Mouse (Mus musculus): Measurements from ENCODE around the gene Ckap2l. TPM values are rescaled to one million over a fixed set of nuclear protein-coding genes. Genes with fewer than 3 reads are reported as not detected.

Ckap2l gene
- polyA plus RNA-seq, 1 experiment from 2014 or later = 65.9 TPM

DNA sequence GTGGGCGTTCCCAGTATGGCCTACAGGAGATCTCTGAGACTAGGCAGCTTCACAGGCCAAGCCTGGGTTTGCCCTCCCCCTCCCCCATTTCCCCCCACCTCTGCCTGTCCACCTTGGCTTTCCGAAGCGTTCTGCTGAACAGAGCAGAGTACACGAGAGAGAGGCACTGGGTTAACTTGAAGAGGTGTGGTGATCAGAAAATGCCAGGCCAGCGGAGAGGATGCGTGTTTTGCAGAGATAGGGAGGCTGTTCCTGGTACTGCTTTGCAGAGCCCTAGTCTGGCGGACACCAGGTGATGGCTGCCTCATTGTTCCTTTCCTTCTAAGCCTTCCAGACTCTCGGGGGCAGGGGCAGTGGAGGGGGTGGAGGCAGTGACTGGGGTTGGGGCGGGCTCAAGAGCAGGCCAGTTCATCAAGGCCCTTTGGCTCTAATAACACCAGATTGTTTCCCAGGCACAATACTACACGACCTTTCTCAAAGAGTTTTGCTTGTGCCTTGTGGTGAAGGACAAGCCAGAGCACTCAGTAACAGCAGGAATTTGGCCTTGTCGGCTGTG, 70.6 kb downstream of the Ckap2l start:
- H3K27me3 ChIP-seq (ENCODE audit: control insufficient read depth, insufficient read depth, low read length) = no peaks in the 10 kb centered on the region
- 72% methylated on average over 11 of the region's 11 CpGs for WGBS
- no peaks in the 10 kb centered on the region for H3K36me3 ChIP-seq (ENCODE audit: control insufficient read depth, insufficient read depth, low read length)
- DNase-seq (ENCODE audit: low spot score) (no peak), ATAC-seq (ENCODE audit: low FRiP score) (no peak)
- H3K4me2 ChIP-seq (replicated peaks; ENCODE audit: low read depth, low read length) = no peak overlapping the region
- no peaks in the 10 kb centered on the region for H3K9me3 ChIP-seq (ENCODE audit: control insufficient read depth, low read length)
- no peak overlapping the region for H3K27ac ChIP-seq (ENCODE audit: low read depth, low read length)
- H3K9ac ChIP-seq (ENCODE audit: low read depth, low read length) = no peak overlapping the region
- H3K4me3 ChIP-seq (ENCODE audit: low read depth, low read length) = no peak overlapping the region
- no peaks in the 10 kb centered on the region for H3K4me1 ChIP-seq (replicated peaks; ENCODE audit: control insufficient read depth, insufficient read depth, low read length)

DNA sequence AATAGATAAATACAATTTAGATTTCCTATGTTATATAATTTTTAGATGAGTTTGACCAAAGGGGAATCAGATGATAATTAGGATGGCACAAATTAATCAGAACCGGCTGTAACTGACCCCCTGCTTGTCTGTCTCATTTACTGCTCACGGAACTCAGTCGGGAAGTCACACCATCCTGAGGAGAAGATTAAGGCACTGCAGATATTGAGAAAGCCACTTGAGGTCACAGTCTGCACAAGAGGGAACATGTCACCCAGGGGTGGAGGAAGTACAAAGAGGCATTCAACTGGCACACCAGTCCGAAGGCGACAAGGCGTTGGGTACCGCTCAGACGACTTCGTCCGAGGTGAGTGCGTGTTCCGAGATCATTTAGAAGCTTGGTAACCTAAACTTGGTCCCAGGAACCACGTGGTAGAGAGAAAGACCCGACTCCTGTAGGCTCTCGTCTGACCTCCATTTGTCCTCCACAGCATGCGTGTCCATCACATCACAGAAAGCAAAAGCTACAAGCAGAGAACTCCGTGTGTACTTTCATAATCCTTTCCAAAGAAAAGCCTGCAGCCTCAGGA, 71.7 kb downstream of the Ckap2l start:
- Histone ChIP-seq H3K4me1 (replicated peaks; ENCODE audit: control insufficient read depth, insufficient read depth, low read length) (no peaks in the 10 kb centered on the region), H3K4me2 (replicated peaks; ENCODE audit: low read depth, low read length) (no peak overlapping the region), H3K4me3 (ENCODE audit: low read depth, low read length) (no peak overlapping the region), H3K9ac (ENCODE audit: low read depth, low read length) (no peak overlapping the region), H3K36me3 (ENCODE audit: control insufficient read depth, insufficient read depth, low read length) (no peaks in the 10 kb centered on the region), H3K27ac (ENCODE audit: low read depth, low read length) (no peak overlapping the region), H3K27me3 (ENCODE audit: control insufficient read depth, insufficient read depth, low read length) (no peaks in the 10 kb centered on the region), H3K9me3 (ENCODE audit: control insufficient read depth, low read length) (no peaks in the 10 kb centered on the region)
- DNase-seq (ENCODE audit: low spot score) (no peak), ATAC-seq (ENCODE audit: low FRiP score) (no peak)
- 86% methylated on average over 17 of the region's 17 CpGs for WGBS

DNA sequence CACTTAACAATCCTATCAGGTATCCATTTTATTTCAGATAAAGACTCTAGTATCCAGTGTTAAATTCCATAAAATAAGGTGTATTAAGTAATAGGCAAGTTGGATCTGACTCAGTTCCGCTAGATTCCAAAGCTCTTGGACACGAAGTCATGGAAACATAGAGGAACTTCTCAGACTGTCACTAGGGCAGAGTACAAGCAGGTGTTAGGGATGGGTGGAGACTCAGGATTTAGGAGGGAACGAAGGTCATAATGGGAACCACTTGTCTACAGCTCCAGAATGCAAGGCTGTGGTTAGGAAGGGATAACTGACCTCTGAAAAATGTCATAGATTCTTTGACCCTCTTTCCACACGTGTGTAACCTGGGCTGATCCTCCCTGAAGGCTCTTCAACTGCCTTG, 72.8 kb downstream of the Ckap2l start:
- no peak overlapping the region for H3K4me2 ChIP-seq (replicated peaks; ENCODE audit: low read depth, low read length)
- H3K4me3 ChIP-seq (ENCODE audit: low read depth, low read length) = no peak overlapping the region
- no peaks in the 10 kb centered on the region for H3K4me1 ChIP-seq (replicated peaks; ENCODE audit: control insufficient read depth, insufficient read depth, low read length)
- ATAC-seq (ENCODE audit: low FRiP score) (no peak), DNase-seq (ENCODE audit: low spot score) (no peak)
- WGBS = 88% methylated on average over 4 of the region's 4 CpGs
- no peaks in the 10 kb centered on the region for H3K27me3 ChIP-seq (ENCODE audit: control insufficient read depth, insufficient read depth, low read length)
- no peak overlapping the region for H3K27ac ChIP-seq (ENCODE audit: low read depth, low read length)
- H3K9me3 ChIP-seq (ENCODE audit: control insufficient read depth, low read length) = no peaks in the 10 kb centered on the region
- H3K9ac ChIP-seq (ENCODE audit: low read depth, low read length) = no peak overlapping the region
- H3K36me3 ChIP-seq (ENCODE audit: control insufficient read depth, insufficient read depth, low read length) = no peaks in the 10 kb centered on the region

DNA sequence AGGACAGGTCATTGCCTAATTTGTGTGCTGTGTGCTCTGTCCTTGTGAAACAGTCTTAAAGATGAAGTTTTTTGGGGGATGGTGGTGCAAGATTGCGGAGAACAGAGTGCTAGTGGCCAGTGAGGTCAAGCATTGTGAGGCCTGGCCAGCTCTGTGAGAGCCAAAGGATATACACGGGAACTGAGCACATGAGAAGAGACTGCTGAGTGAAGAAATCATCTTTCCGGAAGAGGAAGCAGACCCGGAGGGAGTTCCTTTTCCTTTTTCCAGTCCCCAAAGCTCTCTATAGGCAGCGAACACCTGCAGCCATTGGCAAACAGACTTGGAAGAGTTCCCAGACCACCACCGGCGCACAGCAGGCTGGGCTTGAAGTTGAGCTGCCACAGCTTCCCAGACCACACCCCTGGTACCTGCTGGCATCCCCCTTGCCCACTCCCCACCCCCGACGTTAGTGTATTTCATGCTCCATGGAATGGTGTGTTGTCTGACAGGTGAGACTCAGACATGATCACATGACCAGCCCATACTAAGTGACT, 75.8 kb downstream of the Ckap2l start:
- no peaks in the 10 kb centered on the region for H3K4me1 ChIP-seq (replicated peaks; ENCODE audit: control insufficient read depth, insufficient read depth, low read length)
- ATAC-seq (ENCODE audit: low FRiP score) = no peak
- H3K36me3 ChIP-seq (ENCODE audit: control insufficient read depth, insufficient read depth, low read length) = no peaks in the 10 kb centered on the region
- H3K27ac ChIP-seq (ENCODE audit: low read depth, low read length) = no peak overlapping the region
- H3K4me2 ChIP-seq (replicated peaks; ENCODE audit: low read depth, low read length) = no peak overlapping the region
- no peaks in the 10 kb centered on the region for H3K9me3 ChIP-seq (ENCODE audit: control insufficient read depth, low read length)
- no peak for DNase-seq (ENCODE audit: low spot score)
- no peak overlapping the region for H3K4me3 ChIP-seq (ENCODE audit: low read depth, low read length)
- no peak overlapping the region for H3K9ac ChIP-seq (ENCODE audit: low read depth, low read length)
- WGBS = 87% methylated on average over 9 of the region's 9 CpGs
- H3K27me3 ChIP-seq (ENCODE audit: control insufficient read depth, insufficient read depth, low read length) = no peaks in the 10 kb centered on the region

DNA sequence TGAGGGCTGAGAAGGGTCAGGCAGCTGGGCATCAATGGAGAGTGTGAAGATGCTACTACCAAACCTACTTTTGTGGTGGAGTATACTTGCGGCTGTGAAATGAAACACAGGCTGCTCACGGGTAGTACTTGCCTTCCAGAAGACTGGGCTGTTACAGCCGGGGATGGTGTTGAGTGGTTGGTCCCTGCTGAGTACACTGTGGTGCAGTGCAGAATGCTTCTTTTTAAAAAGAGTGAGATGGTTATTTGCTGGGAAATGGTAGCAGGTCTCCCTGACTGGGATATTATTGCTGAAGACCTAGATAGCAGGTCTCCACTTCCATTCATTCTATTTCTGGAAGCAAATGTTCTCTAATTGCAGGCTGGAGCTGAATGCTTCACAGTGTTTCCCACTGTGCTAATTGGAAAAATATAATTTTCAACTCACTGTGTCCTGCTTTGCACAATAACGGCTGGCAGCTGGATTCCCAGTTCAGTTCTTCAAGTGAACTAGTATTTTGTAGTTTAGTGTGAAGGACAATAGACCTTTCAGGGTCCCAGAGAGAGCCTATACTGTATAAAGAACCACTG, 78.4 kb downstream of the Ckap2l start:
- no peaks in the 10 kb centered on the region for H3K9me3 ChIP-seq (ENCODE audit: control insufficient read depth, low read length)
- no peak overlapping the region for H3K27ac ChIP-seq (ENCODE audit: low read depth, low read length)
- H3K4me3 ChIP-seq (ENCODE audit: low read depth, low read length) = no peak overlapping the region
- no peak for ATAC-seq (ENCODE audit: low FRiP score)
- WGBS = 77% methylated on average over 4 of the region's 4 CpGs
- H3K4me1 ChIP-seq (replicated peaks; ENCODE audit: control insufficient read depth, insufficient read depth, low read length) = no peaks in the 10 kb centered on the region
- H3K9ac ChIP-seq (ENCODE audit: low read depth, low read length) = no peak overlapping the region
- H3K36me3 ChIP-seq (ENCODE audit: control insufficient read depth, insufficient read depth, low read length) = no peaks in the 10 kb centered on the region
- DNase-seq (ENCODE audit: low spot score) = no peak
- H3K4me2 ChIP-seq (replicated peaks; ENCODE audit: low read depth, low read length) = no peak overlapping the region
- H3K27me3 ChIP-seq (ENCODE audit: control insufficient read depth, insufficient read depth, low read length) = no peaks in the 10 kb centered on the region

Other genes with a start within 250 kb of the Ckap2l start
- gene Vinac1, start 249.0 kb downstream of the Ckap2l start, polyA plus RNA-seq (2014; fragmentation: Nextera tagmentation; extraction: Ambion mirVana) = 0.12 and 0.17 TPM in 2 replicates
- gene Ttl, start 231.3 kb downstream of the Ckap2l start, polyA plus RNA-seq (2014; fragmentation: Nextera tagmentation; extraction: Ambion mirVana) = 17.1 and 18.9 TPM in 2 replicates
- 16.7 and 19.7 TPM in 2 replicates for gene Polr1b, start 196.2 kb downstream of the Ckap2l start, polyA plus RNA-seq (2014; fragmentation: Nextera tagmentation; extraction: Ambion mirVana)
- 26.0 and 27.8 TPM in 2 replicates for gene Chchd5, start 167.5 kb downstream of the Ckap2l start, polyA plus RNA-seq (2014; fragmentation: Nextera tagmentation; extraction: Ambion mirVana)
- 50.3 and 59.9 TPM in 2 replicates for gene Slc20a1, start 98.4 kb downstream of the Ckap2l start, polyA plus RNA-seq (2014; fragmentation: Nextera tagmentation; extraction: Ambion mirVana)
- 0.17 and 0.22 TPM in 2 replicates for gene Il1a, start 12.8 kb upstream of the Ckap2l start, polyA plus RNA-seq (2014; fragmentation: Nextera tagmentation; extraction: Ambion mirVana)
- 0.32 TPM in 1 of 2 replicates, not detected in the other for gene Il1b, start 73.9 kb upstream of the Ckap2l start, polyA plus RNA-seq (2014; fragmentation: Nextera tagmentation; extraction: Ambion mirVana)
- not detected in 2 replicates for gene F830045P16Rik, start 239.4 kb upstream of the Ckap2l start, polyA plus RNA-seq (2014; fragmentation: Nextera tagmentation; extraction: Ambion mirVana)